Mouse (Mus musculus): ENCODE measurements at regions not wholly inside any gene's neighbourhood (a gene's known extent, or its start where the extent isn't known, plus 50 kb on each side); places are given as distances from the start of the nearest gene placed in this dataset.

GRCm38 (mm10) chr1:61298064-61298463 lies 320.3 kb downstream of the Icos start:
- Histone ChIP-seq H3K4me3 (no peak overlapping the region), H3K36me3 (no peaks in the 10 kb centered on the region), H3K27me3 (ENCODE audit: low read depth, poor library complexity, severe bottlenecking) (no peaks in the 10 kb centered on the region), H3K27ac (peak overlapping the region; percentile 77), H3K4me1 (peaks cover 97% of the 10 kb centered on the region), H3K9me3 (replicated peaks) (no peaks in the 10 kb centered on the region)
- peak; percentile 49 for DNase-seq (ENCODE audit: low spot score)
- 32% methylated on average over 3 of the region's 3 CpGs for WGBS

GRCm38 (mm10) chr1:61298779-61299178 lies 321.1 kb downstream of the Icos start:
- H3K27me3 ChIP-seq (ENCODE audit: low read depth, poor library complexity, severe bottlenecking): peaks cover 6% of the 10 kb centered on the region
- no peaks in the 10 kb centered on the region for H3K36me3 ChIP-seq
- 69% methylated on average over 6 of the region's 6 CpGs for WGBS
- H3K4me1 ChIP-seq: peaks cover 97% of the 10 kb centered on the region
- H3K9me3 ChIP-seq (replicated peaks): no peaks in the 10 kb centered on the region
- no peak overlapping the region for H3K4me3 ChIP-seq
- DNase-seq (ENCODE audit: low spot score): no peak
- peak overlapping the region; percentile 77 for H3K27ac ChIP-seq

GRCm38 (mm10) chr1:61300491-61300890 lies 322.8 kb downstream of the Icos start:
- Histone ChIP-seq H3K27me3 (ENCODE audit: low read depth, poor library complexity, severe bottlenecking) (peaks cover 15% of the 10 kb centered on the region), H3K4me1 (peaks cover 90% of the 10 kb centered on the region), H3K9me3 (replicated peaks) (no peaks in the 10 kb centered on the region), H3K36me3 (no peaks in the 10 kb centered on the region), H3K27ac (peak overlapping the region; percentile 74), H3K4me3 (no peak overlapping the region)
- no peak for DNase-seq (ENCODE audit: low spot score)
- 39% methylated on average over 4 of the region's 4 CpGs for WGBS

GRCm38 (mm10) chr1:61301041-61302030 lies 323.6 kb downstream of the Icos start:
- WGBS: 26% methylated on average over 24 of the region's 24 CpGs
- H3K4me1 ChIP-seq: peaks cover 91% of the 10 kb centered on the region
- no peaks in the 10 kb centered on the region for H3K36me3 ChIP-seq
- peaks cover 18% of the 10 kb centered on the region for H3K27me3 ChIP-seq (ENCODE audit: low read depth, poor library complexity, severe bottlenecking)
- DNase-seq (ENCODE audit: low spot score): peak; percentile 64
- H3K4me3 ChIP-seq: peak overlapping the region; percentile 20
- H3K27ac ChIP-seq: peak overlapping the region; percentile 74
- H3K9me3 ChIP-seq (replicated peaks): no peaks in the 10 kb centered on the region

GRCm38 (mm10) chr1:61302570-61303071 lies 324.9 kb downstream of the Icos start:
- Histone ChIP-seq H3K27ac (peak overlapping the region; percentile 74), H3K4me3 (no peak overlapping the region), H3K36me3 (no peaks in the 10 kb centered on the region), H3K9me3 (replicated peaks) (no peaks in the 10 kb centered on the region), H3K4me1 (peaks cover 84% of the 10 kb centered on the region), H3K27me3 (ENCODE audit: low read depth, poor library complexity, severe bottlenecking) (peaks cover 31% of the 10 kb centered on the region)
- no peak for DNase-seq (ENCODE audit: low spot score)
- 72% methylated on average over 8 of the region's 8 CpGs for WGBS

- peaks cover 34% of the 10 kb centered on the region for H3K27me3 ChIP-seq (ENCODE audit: low read depth, poor library complexity, severe bottlenecking)
- H3K4me1 ChIP-seq: peaks cover 53% of the 10 kb centered on the region
- H3K27ac ChIP-seq: peak overlapping the region; percentile 1; the same call in 1 of the 2 replicates
- WGBS: 56% methylated on average over 8 of the region's 8 CpGs
- H3K36me3 ChIP-seq: no peaks in the 10 kb centered on the region
- H3K9me3 ChIP-seq (replicated peaks): no peaks in the 10 kb centered on the region
- H3K4me3 ChIP-seq: no peak overlapping the region
- DNase-seq (ENCODE audit: low spot score): no peak
Observed at GRCm38 (mm10) chr1:61306296-61306695, 328.6 kb downstream of the Icos start.

GRCm38 (mm10) chr1:61309563-61309962 lies 329.1 kb upstream of the Pard3b start:
- DNase-seq (ENCODE audit: low spot score): no peak
- WGBS: 85% methylated on average over 1 of the region's 1 CpGs
- no peak overlapping the region for H3K27ac ChIP-seq
- peaks cover 41% of the 10 kb centered on the region for H3K4me1 ChIP-seq
- H3K27me3 ChIP-seq (ENCODE audit: low read depth, poor library complexity, severe bottlenecking): peaks cover 23% of the 10 kb centered on the region; the same call in 1 of the 2 replicates
- H3K4me3 ChIP-seq: no peak overlapping the region
- H3K36me3 ChIP-seq: no peaks in the 10 kb centered on the region
- no peaks in the 10 kb centered on the region for H3K9me3 ChIP-seq (replicated peaks)

- no peaks in the 10 kb centered on the region for H3K9me3 ChIP-seq (replicated peaks)
- no peak overlapping the region for H3K4me3 ChIP-seq
- no peak for DNase-seq (ENCODE audit: low spot score)
- peaks cover 36% of the 10 kb centered on the region for H3K4me1 ChIP-seq
- H3K36me3 ChIP-seq: no peaks in the 10 kb centered on the region
- peaks cover 19% of the 10 kb centered on the region; the same call in 1 of the 2 replicates for H3K27me3 ChIP-seq (ENCODE audit: low read depth, poor library complexity, severe bottlenecking)
- no peak overlapping the region for H3K27ac ChIP-seq
- WGBS: 92% methylated on average over 3 of the region's 3 CpGs
Observed at GRCm38 (mm10) chr1:61310063-61310760, 328.4 kb upstream of the Pard3b start.

- no peak for DNase-seq (ENCODE audit: low spot score)
- H3K4me1 ChIP-seq: peaks cover 30% of the 10 kb centered on the region
- WGBS: 66% methylated on average over 2 of the region's 2 CpGs
- no peaks in the 10 kb centered on the region for H3K9me3 ChIP-seq (replicated peaks)
- H3K36me3 ChIP-seq: no peaks in the 10 kb centered on the region
- H3K4me3 ChIP-seq: no peak overlapping the region
- peaks cover 19% of the 10 kb centered on the region; the same call in 1 of the 2 replicates for H3K27me3 ChIP-seq (ENCODE audit: low read depth, poor library complexity, severe bottlenecking)
- no peak overlapping the region for H3K27ac ChIP-seq
Observed at GRCm38 (mm10) chr1:61310761-61311090, 327.9 kb upstream of the Pard3b start.

GRCm38 (mm10) chr1:61313196-61313595 lies 325.4 kb upstream of the Pard3b start:
- no peak overlapping the region for H3K27ac ChIP-seq
- no peaks in the 10 kb centered on the region for H3K36me3 ChIP-seq
- H3K4me3 ChIP-seq: no peak overlapping the region
- H3K9me3 ChIP-seq (replicated peaks): no peaks in the 10 kb centered on the region
- peaks cover 20% of the 10 kb centered on the region for H3K4me1 ChIP-seq
- no peak for DNase-seq (ENCODE audit: low spot score)
- WGBS: 93% methylated on average over 4 of the region's 4 CpGs
- no peaks in the 10 kb centered on the region for H3K27me3 ChIP-seq (ENCODE audit: low read depth, poor library complexity, severe bottlenecking)

- H3K36me3 ChIP-seq: no peaks in the 10 kb centered on the region
- H3K4me1 ChIP-seq: peaks cover 27% of the 10 kb centered on the region
- DNase-seq (ENCODE audit: low spot score): no peak
- no peaks in the 10 kb centered on the region for H3K9me3 ChIP-seq (replicated peaks)
- H3K4me3 ChIP-seq: no peak overlapping the region
- no peaks in the 10 kb centered on the region for H3K27me3 ChIP-seq (ENCODE audit: low read depth, poor library complexity, severe bottlenecking)
- H3K27ac ChIP-seq: no peak overlapping the region
- 96% methylated on average over 4 of the region's 4 CpGs for WGBS
Observed at GRCm38 (mm10) chr1:61316261-61316660, 322.4 kb upstream of the Pard3b start.

- Histone ChIP-seq H3K27me3 (ENCODE audit: low read depth, poor library complexity, severe bottlenecking) (no peaks in the 10 kb centered on the region), H3K27ac (no peak overlapping the region), H3K4me3 (no peak overlapping the region), H3K9me3 (replicated peaks) (no peaks in the 10 kb centered on the region), H3K36me3 (no peaks in the 10 kb centered on the region), H3K4me1 (peaks cover 27% of the 10 kb centered on the region)
- 88% methylated on average over 2 of the region's 2 CpGs for WGBS
- no peak for DNase-seq (ENCODE audit: low spot score)
Observed at GRCm38 (mm10) chr1:61316736-61317135, 321.9 kb upstream of the Pard3b start.

- WGBS: 100% methylated on average over 1 of the region's 1 CpGs
- no peak for DNase-seq (ENCODE audit: low spot score)
- Histone ChIP-seq H3K4me1 (peaks cover 21% of the 10 kb centered on the region), H3K27ac (no peak overlapping the region), H3K36me3 (no peaks in the 10 kb centered on the region), H3K4me3 (no peak overlapping the region), H3K27me3 (ENCODE audit: low read depth, poor library complexity, severe bottlenecking) (no peaks in the 10 kb centered on the region), H3K9me3 (replicated peaks) (no peaks in the 10 kb centered on the region)
Observed at GRCm38 (mm10) chr1:61318042-61318441, 320.6 kb upstream of the Pard3b start.
